Mouse (Mus musculus): ENCODE data around the gene Cdhr4.

Gene Cdhr4

DNA sequence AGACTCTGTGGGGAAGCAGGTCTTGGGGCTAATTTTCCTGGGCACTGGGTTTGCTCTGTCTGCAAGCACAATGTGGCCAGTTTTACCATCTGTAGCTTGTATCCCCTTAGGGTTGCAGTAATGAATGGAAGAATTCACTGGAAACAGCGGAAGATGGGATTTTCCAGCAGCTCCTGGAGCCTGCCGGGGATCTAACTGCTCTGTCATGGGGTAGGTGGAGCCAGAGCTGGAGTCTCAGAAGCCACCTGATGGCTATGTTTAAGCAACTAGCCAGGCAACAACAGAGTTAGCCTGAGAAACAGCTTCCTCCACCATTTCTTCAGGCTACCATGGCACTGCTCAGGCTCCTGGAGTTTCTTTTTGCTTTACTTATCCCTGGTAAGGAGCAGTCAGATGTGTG, at the start of gene Cdhr4:
Gene Cdhr4, plus strand, starts transcription at position 301 of the 400 bp plus-strand sequence.
- DNase-seq (ENCODE audit: extremely low spot score, low read depth, low spot score), result no peak

DNA sequence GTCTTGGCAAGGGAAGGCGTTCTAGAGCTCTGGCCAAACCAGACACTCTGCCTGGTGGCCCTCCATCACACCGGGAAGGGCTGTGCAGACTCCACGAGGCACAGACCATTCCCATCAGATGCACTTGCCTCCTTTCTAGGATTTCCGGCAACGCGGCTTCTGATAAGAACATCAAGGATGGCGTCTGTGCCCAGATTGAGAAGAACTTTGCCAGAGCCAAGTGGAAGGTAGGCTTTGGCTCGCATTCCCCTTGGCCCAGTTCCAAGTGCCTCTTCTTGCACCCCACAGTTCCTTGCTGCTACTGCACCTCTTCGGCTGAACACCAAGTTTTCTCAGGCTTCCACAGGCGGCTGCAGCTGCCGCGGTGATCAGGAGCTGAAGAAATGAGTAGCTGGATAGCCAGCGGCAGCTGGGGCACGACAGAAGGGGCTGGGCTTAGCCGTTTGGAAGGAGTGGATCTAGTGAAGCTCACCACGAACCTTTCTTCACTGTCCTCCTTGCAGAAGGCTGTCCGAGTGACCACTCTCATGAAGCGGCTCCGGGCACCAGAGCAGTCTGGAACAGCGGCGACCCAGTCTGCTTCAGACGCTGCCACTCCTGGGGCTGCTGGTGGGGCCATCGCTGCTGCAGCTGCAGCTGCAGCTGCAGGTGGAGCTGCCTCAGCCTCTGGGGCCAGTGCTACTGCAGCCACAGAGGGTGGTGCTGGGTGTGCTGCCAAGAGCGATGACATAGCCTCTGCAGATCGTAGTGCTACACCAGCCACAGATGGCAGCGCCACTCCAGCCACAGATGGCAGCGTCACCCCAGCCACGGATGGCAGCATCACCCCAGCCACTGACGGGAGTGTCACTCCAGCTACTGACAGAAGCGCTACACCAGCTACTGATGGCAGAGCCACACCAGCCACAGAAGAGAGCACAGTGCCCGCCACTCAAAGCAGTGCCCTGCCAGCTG, 44.8 kb upstream of the Cdhr4 start:
- DNase-seq (ENCODE audit: extremely low spot score, low read depth, low spot score), result no peak

DNA sequence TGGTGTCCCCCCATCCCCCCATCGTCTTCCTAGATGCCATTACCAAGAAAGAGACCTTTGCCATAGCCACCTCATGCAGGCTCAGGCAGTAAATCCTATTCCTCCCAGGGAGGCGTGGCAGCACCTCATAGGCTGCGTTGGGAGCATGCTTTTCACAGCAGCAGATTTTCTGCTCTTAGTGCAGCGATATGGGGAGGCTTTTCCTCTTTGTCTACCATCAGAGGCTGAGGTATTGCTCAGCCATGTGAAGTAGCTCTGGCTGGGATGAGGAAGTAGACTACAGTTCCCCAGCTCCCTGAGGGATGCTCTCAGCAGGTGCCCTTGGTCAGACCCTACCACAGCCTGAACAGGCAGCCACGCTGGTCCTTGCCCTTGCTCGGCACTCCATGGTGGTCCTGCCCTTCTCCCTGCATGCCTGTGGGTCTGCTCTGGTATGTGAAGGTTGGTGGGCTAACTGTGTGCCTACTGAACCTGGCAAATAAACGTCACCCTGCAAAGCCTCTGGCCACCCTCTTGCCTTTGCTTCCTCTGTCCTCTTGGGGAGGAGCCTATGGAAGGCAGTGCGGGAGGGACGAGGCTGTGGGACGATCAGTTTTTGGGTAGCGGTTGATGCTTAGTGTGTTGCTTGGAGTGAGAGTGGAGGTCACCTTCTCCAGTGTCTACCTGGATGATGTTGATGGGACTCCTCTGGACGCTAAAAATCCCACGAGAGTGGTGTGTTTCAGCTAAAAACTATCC, 42.9 kb upstream of the Cdhr4 start:
- no peak for DNase-seq (ENCODE audit: extremely low spot score, low read depth, low spot score)

DNA sequence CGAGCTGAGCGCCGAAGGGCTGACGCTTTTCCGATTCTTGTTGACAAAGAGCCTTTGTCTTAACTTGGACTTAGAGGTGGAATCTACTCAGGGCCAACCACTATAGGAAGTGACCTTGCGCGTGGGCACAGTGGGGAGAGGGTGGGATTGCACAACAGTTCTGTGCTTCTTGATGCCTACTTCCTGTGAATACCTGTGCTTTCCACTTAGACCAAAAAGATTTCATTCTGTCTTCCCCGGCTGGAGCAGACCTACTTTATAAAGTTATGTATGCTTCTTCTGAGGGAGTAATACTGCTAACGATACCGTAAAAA, 42.4 kb upstream of the Cdhr4 start, which contains the start of gene Traip:
Gene Traip, plus strand, starts transcription at position 215 of the 314 bp plus-strand sequence.
- DNase-seq (ENCODE audit: extremely low spot score, low read depth, low spot score), result no peak

DNA sequence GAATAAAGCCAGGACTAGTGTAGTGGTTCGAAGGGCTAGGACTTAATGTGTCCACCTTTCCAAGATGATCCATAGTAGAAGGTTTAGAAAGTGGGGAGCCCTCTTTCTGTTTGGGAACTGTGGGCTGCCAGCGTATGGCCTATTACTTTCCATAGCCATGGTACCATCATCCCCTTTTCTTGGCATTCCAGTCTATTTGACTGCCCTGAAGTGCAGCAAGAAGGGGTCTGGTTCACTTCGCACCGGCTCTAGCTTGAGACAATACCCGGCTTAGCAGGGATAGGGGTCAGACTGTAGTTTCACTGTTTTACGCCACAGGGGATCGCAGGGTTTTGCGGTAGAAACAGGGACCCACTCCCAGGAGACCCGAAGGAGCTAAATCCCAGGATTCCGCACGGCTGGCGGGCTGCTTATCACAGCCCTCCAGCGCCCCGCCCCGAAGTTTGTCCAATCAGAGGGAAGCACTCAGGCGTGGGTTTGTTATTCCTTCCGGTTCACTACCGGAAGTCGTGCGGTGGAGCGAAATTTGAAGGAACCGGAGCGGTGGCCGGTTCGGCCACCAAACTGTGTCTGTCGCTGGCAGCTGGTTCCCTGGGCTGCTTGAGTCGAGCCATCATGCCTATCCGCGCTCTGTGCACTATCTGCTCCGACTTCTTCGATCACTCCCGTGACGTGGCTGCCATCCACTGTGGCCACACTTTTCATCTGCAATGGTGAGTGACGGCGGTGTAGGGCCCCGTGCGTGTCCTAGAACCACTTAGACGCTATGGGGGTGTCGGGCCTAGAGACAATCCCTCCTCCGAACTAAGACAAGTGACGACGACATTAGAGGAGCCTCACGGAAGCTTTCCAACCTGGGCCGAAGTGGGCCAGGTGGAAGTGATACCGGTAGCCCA, 41.6 kb upstream of the Cdhr4 start:
- DNase-seq (ENCODE audit: extremely low spot score, low read depth, low spot score), result peak; percentile 57

DNA sequence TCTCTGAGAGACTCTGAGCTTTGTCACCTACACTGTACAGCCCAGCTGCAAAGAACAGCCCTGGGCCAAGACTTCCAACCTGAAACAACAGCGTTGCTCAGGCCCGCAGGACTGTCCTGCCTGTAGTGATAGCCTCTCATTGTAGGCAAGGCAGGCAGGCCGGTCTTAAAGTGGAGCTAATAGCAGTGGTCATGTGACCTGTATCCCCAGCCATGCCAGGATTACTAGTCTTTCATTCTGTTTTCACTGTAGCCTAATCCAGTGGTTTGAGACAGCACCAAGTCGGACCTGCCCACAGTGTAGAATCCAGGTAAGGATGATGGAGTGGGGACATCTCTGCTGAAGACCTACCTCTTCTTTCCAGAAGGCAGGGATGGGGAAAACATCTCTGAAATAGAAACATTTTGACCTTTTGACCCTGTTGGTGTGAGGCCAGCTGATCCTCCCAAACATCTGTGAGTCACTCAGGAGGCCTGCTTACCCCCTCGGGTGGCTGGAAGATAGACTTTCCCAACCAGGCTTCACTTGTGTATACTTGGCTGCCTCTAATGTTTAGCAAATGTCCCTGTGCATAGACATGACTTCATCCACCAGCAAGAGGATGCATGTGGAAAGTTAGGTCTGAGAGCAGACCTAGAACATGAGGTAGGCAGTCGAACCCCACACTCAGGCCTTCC, 36.5 kb upstream of the Cdhr4 start:
- no peak for DNase-seq (ENCODE audit: extremely low spot score, low read depth, low spot score)

DNA sequence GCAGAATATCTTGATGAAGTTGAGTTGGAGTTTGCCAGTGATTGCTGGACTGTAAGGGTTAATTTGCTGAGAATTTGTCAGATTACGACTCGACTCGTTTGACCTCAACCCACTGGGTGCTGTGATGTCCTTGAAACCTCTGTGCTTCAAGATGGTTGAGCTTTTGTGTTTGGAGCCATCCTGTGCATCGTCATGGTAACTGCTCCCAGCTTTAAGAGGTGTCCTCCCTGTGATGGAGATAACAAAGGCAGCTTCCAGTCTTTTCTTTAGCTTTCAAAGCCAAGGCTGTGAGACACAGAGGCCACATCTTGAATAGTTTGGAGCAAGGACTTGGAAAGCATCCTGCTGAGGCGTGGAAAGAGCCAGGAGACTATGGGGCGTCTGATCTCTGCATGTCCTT, 35.2 kb upstream of the Cdhr4 start:
- DNase-seq (ENCODE audit: extremely low spot score, low read depth, low spot score), result no peak

DNA sequence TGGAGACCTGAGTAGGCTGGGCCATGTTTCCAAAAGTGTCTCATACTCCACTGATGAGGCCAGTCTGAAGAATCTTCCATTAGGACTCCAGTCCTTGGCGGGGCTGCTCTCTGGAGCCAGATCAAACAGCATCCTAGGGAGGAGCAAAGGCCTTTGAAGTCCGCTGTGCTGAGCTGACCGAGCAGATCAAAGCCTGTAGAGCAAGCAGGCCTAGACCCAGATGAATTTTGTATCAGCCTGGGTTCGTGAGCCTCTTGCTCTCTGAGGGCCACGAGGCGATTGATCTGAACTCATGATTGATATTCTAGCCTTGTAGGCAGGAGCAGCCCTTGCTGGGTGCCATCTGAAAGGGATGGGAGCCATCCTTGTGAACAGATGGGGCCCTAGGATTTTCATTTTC, 32.4 kb upstream of the Cdhr4 start:
- no peak for DNase-seq (ENCODE audit: extremely low spot score, low read depth, low spot score)

DNA sequence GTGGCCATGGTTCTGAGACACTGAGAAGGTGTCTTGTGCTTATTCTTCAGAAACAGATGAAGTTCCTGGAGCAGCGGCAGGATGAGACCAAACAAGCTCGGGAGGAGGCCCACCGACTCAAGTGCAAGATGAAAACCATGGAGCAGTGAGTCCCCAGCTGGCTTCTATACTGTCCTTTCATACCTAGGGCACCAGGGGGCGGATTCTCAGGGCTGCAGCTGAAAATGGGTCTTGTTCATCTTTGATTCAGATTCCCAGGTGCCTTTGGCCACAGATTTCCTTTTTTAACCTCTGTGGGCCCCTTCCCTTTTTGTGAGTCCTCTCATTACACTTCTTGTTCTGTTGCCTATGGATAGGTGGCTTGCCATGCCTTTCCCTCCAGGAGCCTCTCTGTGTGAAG, 31.4 kb upstream of the Cdhr4 start:
- no peak for DNase-seq (ENCODE audit: extremely low spot score, low read depth, low spot score)

DNA sequence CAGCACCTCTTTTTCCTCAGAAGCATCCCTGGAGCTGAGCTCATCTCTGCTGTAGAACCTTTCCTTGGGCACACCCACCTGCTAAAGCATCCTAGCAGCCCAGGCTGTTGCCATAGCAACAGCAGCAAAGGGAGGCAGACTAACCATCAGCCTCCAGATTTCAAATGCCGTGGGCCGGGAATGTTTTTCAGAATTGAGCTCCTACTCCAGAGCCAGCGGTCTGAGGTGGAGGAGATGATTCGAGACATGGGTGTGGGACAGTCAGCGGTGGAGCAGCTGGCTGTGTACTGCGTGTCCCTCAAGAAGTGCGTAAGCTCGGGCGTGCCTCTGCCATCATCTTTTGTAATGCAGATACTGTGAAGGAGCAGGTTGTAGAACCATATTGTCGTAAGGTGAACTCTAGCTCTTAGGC, 30.9 kb upstream of the Cdhr4 start:
- DNase-seq (ENCODE audit: extremely low spot score, low read depth, low spot score), result no peak

DNA sequence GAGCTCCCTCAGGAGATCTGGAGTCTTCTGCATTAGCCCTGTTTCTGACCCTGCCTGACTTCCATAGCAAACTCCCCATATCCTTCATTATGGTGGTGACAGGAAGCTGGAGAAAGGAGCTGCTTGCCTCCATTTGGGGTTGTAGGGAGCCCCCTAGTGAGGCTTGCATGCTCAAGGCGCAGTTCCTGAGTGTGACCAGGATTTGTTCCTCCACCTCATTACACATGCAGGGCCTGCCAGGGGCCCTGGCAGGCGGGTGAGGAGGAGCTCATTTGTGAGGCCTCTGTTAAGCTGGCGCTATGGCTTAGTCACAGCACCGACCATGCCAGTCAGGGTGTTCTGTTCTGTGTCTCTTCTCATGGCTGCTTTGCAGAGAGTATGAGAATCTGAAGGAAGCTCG, 30.4 kb upstream of the Cdhr4 start:
- DNase-seq (ENCODE audit: extremely low spot score, low read depth, low spot score), result no peak

DNA sequence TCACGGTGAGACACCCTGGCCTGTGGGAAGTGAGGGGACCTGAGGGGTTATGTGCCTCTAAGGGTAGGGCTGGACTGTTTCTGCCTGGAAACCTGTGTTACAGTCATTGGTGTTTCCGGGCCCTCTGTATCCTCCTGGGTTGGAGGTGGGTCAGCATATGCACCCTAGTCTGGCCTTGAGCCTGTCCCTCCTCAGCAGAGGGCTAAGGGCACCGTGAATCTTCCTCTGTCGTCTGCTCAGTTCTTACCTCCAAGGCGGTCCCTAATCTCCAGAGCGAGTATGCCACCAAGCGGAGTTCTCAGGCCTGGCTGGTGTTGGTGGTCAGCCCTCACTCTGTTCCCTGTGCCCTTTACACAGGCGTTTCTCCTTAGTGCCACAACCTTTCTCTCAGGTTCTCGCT, 29.4 kb upstream of the Cdhr4 start:
- DNase-seq (ENCODE audit: extremely low spot score, low read depth, low spot score), result no peak

DNA sequence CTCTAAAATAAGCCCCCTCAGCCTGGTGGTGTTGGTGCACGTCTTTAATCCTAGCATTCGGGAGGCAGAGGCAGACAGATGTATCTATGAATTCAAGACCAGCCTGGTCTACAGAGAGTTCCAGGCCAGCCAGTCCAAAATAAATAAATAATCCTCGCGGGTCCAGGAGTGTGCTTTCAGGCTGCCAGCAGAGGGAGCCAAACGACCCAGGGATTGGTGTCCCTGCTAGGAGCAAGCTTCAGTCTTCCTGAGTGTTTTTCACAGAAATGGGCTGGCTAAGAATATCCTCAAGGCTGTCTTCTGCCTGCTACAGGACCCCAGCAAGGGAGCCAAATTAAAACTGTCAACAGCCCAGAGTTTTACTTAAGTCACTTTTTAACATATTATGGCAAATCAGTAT, 28.6 kb upstream of the Cdhr4 start:
- DNase-seq (ENCODE audit: extremely low spot score, low read depth, low spot score), result no peak

DNA sequence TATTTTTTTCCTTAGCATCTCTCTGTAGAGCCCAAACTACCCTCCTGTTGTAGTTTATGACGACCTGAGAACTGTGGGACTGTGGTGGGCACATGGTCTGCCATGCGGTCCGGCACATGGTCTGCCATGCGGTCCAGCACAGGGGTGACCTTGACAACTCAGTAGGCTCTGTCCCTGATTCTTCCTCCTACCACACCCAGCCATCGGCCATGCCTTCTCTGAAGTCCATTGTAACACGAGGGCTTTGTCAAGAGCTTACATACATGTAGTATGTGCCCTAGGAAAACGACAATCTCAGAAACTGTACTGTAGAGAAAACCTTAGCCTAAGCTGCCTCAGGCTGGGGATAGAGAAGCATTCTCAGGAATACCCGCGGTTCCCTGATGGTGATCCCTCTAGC, 27.6 kb upstream of the Cdhr4 start:
- no peak for DNase-seq (ENCODE audit: extremely low spot score, low read depth, low spot score)

DNA sequence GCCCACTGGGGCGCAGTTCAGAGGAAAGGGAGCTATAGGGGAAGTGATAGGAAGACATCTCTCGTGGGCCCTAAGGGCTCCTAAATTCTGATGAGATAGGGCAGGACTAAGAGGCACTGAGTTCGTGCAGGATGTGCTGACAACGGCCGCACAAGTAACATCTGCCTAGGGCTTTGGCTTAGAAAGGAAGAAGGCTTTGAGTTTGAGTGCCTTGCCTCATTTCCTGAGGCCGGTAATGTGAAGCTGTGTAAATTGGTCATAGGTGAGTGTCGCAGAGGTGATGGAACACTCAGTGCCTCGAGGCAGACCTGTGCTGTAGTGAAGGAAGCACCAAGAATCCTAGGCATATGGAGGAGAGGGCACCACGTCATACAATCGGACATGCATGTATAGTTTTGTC, 25.6 kb upstream of the Cdhr4 start:
- DNase-seq (ENCODE audit: extremely low spot score, low read depth, low spot score), result no peak

DNA sequence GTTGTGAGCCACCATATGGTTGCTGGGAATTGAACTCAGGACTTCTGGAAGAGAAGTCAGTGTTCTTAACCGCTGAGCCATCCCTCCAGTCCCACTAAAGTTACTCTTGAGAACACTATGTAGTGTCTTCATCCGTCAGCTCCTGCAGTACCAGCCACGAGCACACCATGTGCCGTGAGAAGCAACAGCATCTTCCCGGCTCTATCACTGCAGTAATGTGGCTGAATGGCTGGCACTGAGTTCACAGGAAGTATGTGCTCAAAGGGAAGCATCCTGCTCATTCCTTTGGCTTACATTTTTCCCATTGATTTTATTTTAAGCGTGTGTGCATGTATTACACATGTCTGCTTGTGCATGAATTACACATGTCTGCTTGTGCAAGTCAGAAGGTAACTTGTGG, 24.9 kb upstream of the Cdhr4 start:
- DNase-seq (ENCODE audit: extremely low spot score, low read depth, low spot score), result no peak

DNA sequence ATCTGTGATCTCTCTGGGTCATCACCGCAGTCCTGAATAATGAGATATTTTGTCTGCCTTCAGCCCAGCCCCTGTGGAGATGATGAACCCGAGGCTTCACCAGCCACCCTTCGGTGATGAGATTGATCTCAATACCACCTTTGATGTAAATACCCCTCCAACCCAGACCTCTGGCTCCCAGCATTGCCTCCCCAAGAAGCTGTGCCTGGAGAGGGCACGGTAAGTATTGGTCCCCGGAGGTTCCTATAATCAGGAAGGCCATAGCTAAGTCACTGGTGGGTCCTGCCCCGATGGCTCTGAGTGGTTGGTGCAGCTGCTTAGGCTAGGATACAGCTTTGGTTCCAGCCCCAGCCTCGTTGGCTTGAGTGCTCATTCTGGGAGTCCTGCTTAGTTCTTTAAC, 23.8 kb upstream of the Cdhr4 start:
- DNase-seq (ENCODE audit: extremely low spot score, low read depth, low spot score), result no peak

DNA sequence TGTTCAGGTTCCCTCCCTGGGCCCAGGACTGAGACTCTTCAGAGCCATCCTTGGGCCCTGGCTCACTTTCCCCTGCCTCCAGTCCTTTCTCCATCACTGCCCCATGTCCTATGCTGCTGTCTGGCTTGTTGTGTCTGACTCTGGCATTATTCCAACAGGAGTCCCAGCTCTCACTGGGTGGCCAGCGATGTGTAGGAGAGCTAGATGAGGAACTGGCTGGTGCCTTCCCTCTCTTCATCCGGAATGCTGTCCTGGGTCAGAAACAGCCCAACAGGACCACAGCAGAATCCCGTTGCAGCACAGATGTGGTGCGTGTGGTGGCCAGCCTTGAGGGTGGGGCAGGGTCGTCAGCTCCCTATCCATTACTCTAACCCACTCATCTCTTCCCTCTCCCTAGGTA, 22.0 kb upstream of the Cdhr4 start:
- DNase-seq (ENCODE audit: extremely low spot score, low read depth, low spot score), result no peak

DNA sequence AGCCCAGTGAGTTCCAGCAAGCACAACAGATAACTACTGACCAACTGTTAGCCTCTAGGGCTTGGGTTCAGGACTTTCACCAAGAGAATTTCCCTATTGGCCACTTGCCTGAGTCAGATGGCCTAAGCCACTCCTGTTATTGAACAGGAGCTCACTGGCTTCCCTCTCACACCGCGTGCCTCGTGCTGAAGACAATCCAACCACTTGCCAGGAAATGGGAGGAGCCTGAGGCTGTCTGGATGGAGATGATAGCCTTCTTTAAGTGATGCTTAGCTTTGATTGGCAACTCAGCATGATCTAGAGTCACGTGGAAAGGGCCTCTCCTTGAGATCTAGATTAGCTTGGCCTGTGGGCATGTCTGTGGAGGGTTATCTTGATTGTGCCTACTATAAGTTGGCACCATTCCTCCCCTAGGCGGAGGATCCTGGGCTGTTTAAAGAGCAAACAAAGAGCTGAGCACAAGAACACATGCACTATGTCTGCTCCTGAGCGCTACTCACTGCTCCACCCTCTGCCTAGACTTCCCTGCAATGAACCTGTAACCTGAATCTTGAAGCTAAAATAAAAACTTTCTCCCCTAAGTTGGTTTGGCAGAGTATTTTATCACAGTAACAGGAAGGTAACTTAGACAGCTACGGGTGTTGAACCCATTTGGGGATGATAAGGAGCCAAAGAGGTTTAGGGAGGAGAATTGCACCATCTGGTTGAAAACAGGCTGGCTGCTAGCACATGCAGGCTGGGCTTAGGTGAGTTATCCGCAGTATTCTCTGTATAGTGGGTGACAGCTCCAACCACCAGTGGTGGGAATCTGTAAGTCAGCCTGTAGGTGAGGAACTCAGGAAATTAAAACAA, 20.4 kb upstream of the Cdhr4 start:
- no peak for DNase-seq (ENCODE audit: extremely low spot score, low read depth, low spot score)

Data from hindlimb bud, embryonic 11.5 days (tissue).